Mouse (Mus musculus) C2C12 (cell line): ENCODE results near the gene Sars2. TPM values are rescaled to one million over a fixed set of nuclear protein-coding genes. Genes with fewer than 3 reads are reported as not detected.

Experiments
- H3K27me3 ChIP-seq: one replicate; pipeline ENCODE4 v1.6.1; 2011; ENCODE audit not compliant: control insufficient read depth, insufficient read depth, insufficient read length
- H3K36me3 ChIP-seq: one replicate; pipeline ENCODE4 v1.6.1; 2011; ENCODE audit not compliant: control insufficient read depth, insufficient read depth
- H3K4me3 ChIP-seq: one replicate; pipeline ENCODE4 v1.5.1; 2011; ENCODE audit warnings: mild to moderate bottlenecking, control low read depth; ENCODE audit not compliant: poor library complexity, insufficient read depth, severe bottlenecking
- H3K79me2 ChIP-seq: one replicate; pipeline ENCODE4 v1.6.1; 2011; ENCODE audit not compliant: control insufficient read depth, insufficient read depth
- H3K79me3 ChIP-seq: one replicate; pipeline ENCODE4 v1.6.1; 2011; ENCODE audit warnings: low read depth, control low read depth
- H3ac ChIP-seq: one replicate; pipeline ENCODE3; 2011; ENCODE audit warnings: low read depth; ENCODE audit not compliant: control insufficient read depth, insufficient read length
- CEBPB ChIP-seq: IDR thresholded peaks from one replicate; pipeline ENCODE4 v1.6.1; 2011; ENCODE audit warnings: low read depth, mild to moderate bottlenecking, control low read depth, moderate library complexity
- CTCF ChIP-seq: IDR thresholded peaks from one replicate; pipeline ENCODE4 v1.5.1; 2011; ENCODE audit not compliant: control insufficient read depth, insufficient read depth, insufficient read length
- FOSL1 ChIP-seq: IDR thresholded peaks from one replicate; pipeline ENCODE4 v1.8.0; 2011; ENCODE audit warnings: mild to moderate bottlenecking, low read length; ENCODE audit not compliant: poor library complexity, insufficient read depth, severe bottlenecking
- MAX ChIP-seq: IDR thresholded peaks from one replicate; pipeline ENCODE4 v1.6.1; 2011; ENCODE audit warnings: mild to moderate bottlenecking, control low read depth
- MYOD1 ChIP-seq: IDR thresholded peaks from one replicate; pipeline ENCODE4 v1.6.1; 2011; ENCODE audit warnings: low read depth; ENCODE audit not compliant: control insufficient read depth, insufficient read length
- MYOG ChIP-seq: IDR thresholded peaks from one replicate; pipeline ENCODE4 v1.6.1; 2011; ENCODE audit not compliant: control insufficient read depth, insufficient read length; ENCODE audit errors: extremely low read depth
- USF1 ChIP-seq: IDR thresholded peaks from one replicate; pipeline ENCODE4 v1.6.1; 2011; ENCODE audit warnings: low read depth, mild to moderate bottlenecking, control low read depth, moderate library complexity
- polyA plus RNA-seq: library from polyadenylated mRNA; unstranded; fragments of >200 nt; fragmentation: generic; extraction: Trizol; gene quantifications from one replicate; pipeline ENCODE4 v1.2.1, GENCODE M21; 2012; ENCODE audit warnings: missing spikeins

The Sars2 gene
- polyA plus RNA-seq, 1 experiment = 18.1 TPM

DNA sequence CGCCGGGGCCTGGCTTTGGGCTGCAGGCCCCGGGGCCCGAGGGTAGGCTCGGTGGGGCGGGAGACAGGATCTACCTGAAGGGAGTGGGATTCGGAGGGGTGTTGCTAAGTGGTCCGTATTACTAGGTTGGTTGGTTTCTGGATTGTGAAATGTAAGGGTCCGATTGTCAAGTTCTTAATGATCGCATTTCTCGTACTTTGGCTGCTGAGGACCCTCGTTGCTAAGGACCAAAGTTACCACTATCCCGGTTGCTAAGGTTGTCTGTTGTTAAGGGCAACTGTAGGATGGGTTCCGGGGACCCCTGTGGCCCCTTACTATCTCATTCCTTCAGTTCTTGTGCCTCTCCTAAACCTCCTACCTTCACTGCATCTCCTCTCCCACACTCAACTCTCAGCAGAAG is 25.1 kb downstream of the Sars2 start:
- peak overlapping the region; percentile 63 for H3ac ChIP-seq

DNA sequence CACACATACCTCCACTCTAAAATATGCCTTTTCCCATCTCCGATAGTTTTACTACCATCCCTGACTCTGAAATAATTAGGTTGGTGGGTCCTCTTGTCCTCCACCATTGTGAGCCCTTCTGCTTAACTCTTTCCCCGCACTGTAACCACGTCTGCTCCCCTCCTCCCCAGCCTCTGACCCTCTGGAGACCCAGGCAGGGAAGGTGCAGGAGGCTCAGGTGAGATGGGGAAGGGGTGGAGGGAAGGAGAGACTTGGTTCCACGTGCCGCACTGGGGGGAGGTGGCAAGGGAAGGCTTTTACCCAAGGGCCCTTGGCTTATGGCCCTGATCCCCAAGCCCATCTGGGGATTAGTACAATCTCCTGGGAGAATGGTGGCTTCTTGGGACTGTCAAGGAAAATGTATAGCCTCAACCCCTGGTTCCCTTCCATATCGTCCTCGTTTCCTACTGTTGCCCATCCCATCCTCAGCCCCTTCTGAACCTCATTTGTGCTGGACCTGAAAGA is 25.7 kb downstream of the Sars2 start, which contains the start of gene Nfkbib:
Gene Nfkbib (minus strand): TSS at position 51 of the 504 bp plus-strand sequence.
- no peaks in the 10 kb centered on the region for H3K36me3 ChIP-seq
- H3K27me3 ChIP-seq = no peaks in the 10 kb centered on the region
- TF ChIP-seq MAX = no peak
- TF ChIP-seq USF1 = no peak
- TF ChIP-seq CEBPB = no peak
- no peak for TF ChIP-seq MYOG
- TF ChIP-seq FOSL1 = no peak
- no peak for TF ChIP-seq CTCF
- TF ChIP-seq MYOD1 = no peak
- peak within 1 kb of the TSS; percentile 66 for H3K4me3 ChIP-seq
- peaks cover 4% of the 10 kb centered on the region for H3K79me3 ChIP-seq
- peak within 1 kb of the TSS; percentile 63 for H3ac ChIP-seq
- H3K79me2 ChIP-seq = peaks cover 34% of the 10 kb centered on the region

More for the DNA sequence above, 25.1 kb downstream of the Sars2 start:
- peak overlapping the region; percentile 40 for H3K4me3 ChIP-seq
- no peak for TF ChIP-seq MYOD1
- no peak for TF ChIP-seq MYOG
- TF ChIP-seq CTCF = no peak
- no peak for TF ChIP-seq MAX
- no peak for TF ChIP-seq FOSL1
- TF ChIP-seq USF1 = no peak
- TF ChIP-seq CEBPB = no peak
- no peaks in the 10 kb centered on the region for H3K36me3 ChIP-seq
- H3K27me3 ChIP-seq = no peaks in the 10 kb centered on the region
- peaks cover 34% of the 10 kb centered on the region for H3K79me2 ChIP-seq
- peaks cover 4% of the 10 kb centered on the region for H3K79me3 ChIP-seq

DNA sequence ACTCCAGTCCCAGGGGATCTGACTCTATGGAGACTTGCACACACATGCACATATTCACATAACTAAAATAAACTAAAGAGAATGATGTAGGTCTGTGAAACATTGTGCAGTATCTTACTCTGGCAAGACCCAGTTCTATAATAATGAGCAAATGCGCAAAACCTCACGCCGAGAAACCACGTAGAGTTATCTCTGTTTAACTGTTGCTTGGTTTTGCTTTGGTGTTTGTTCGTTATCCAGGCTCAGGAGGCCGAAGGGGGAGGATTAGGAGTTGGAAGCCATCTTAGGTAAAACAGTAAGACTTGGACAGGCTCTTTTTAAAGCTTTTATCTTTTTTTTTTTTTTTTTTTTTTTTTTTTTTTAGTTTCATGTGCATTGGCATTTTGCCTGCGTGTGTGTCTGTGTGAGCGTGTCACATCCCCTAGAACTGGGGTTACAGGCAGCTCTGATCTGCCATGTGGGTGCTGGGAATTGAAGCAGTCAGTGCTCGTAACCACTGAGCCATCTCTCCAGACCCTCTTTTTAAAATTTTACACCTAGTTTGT is 27.7 kb downstream of the Sars2 start:
- Histone ChIP-seq H3K79me2 (peaks cover 32% of the 10 kb centered on the region), H3K4me3 (no peak overlapping the region), H3K36me3 (no peaks in the 10 kb centered on the region), H3K27me3 (no peaks in the 10 kb centered on the region), H3K79me3 (peaks cover 4% of the 10 kb centered on the region), H3ac (no peak overlapping the region)
- TF ChIP-seq USF1 = no peak
- TF ChIP-seq MYOD1 = no peak

DNA sequence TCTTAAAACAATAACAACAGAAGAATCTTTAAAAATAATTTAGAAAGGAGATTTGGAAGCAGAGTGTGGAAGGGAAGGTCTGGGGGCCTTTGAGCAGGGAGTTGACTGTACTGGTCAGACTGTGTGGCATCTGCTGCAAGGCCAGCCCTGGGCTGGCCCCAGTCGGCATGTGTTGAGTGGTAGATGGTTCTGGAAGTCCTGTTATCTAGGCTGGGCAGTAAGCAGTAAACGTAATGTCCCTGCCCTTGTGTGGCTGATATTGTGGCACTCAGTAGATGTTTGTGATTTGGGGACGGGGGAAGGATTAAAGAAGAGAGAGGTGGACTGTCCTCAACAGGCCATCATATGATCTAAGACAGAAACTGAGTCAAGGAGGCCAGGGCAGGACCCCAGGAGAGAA is 28.5 kb downstream of the Sars2 start:
- TF ChIP-seq CTCF (no peak), USF1 (no peak), FOSL1 (no peak), MYOD1 (no peak), CEBPB (no peak), MYOG (no peak), MAX (no peak)
- no peaks in the 10 kb centered on the region for H3K36me3 ChIP-seq
- H3K4me3 ChIP-seq = no peak overlapping the region
- peaks cover 4% of the 10 kb centered on the region for H3K79me3 ChIP-seq
- H3K79me2 ChIP-seq = peaks cover 24% of the 10 kb centered on the region
- H3ac ChIP-seq = no peak overlapping the region
- H3K27me3 ChIP-seq = no peaks in the 10 kb centered on the region

DNA sequence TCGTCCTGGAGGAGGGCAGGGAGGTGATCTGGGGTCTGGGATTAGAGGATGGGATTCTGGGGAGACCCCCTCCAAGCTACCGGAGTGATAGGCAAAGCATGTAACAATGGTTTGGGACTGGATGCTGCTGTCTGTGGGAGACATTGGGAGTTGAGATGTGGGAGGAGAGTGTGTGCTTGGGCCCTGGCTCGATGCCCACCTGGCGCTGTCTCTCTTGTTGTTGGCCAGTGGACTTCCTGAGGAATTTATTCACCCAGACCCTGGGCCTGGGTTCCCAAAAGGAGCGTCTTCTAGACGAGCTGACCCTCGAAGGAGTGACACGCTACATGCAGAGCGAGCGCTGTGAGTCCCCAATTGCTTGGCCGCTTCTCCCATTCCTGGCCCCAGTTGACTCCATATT is 30.1 kb downstream of the Sars2 start:
- Histone ChIP-seq H3ac (no peak overlapping the region), H3K27me3 (no peaks in the 10 kb centered on the region)

DNA sequence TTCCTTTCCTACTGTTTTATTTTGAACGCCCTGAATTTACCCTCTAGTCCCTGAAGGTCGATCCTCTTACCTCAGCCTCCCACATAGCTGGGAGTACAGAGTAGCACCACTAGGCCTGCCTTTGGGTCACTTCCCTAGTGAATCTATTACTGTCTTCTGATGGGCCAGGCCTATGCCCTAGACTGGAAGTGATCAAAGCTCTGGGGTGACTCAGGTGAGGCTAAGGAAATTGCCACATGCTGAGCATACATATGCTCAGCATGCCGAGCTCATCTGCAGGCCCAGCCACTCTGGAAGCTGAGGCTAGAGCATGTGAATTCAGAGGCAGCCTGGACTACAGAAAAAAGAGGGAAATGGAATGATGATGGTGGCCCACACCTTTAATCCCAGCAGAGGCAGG is 31.4 kb downstream of the Sars2 start:
- H3ac ChIP-seq = no peak overlapping the region
- no peaks in the 10 kb centered on the region for H3K27me3 ChIP-seq
- H3K36me3 ChIP-seq = no peaks in the 10 kb centered on the region
- H3K79me3 ChIP-seq = no peaks in the 10 kb centered on the region
- peaks cover 1% of the 10 kb centered on the region for H3K79me2 ChIP-seq
- no peak overlapping the region for H3K4me3 ChIP-seq
- TF ChIP-seq FOSL1 (no peak), MYOG (no peak), CTCF (no peak), CEBPB (no peak), MAX (no peak), USF1 (no peak), MYOD1 (no peak)

More for the DNA sequence above, 30.1 kb downstream of the Sars2 start:
- no peaks in the 10 kb centered on the region for H3K36me3 ChIP-seq
- H3K79me3 ChIP-seq = no peaks in the 10 kb centered on the region
- TF ChIP-seq FOSL1 = no peak
- TF ChIP-seq MYOD1 = no peak
- TF ChIP-seq MAX = no peak
- no peak for TF ChIP-seq USF1
- no peak for TF ChIP-seq MYOG
- no peak for TF ChIP-seq CTCF
- TF ChIP-seq CEBPB = no peak
- no peak overlapping the region for H3K4me3 ChIP-seq
- peaks cover 14% of the 10 kb centered on the region for H3K79me2 ChIP-seq
